ENCODE assay signal across 9 mouse cellular contexts in genomic region chr8:120644663-120645062, GRCm38 (mm10). TPM values are rescaled to one million over a fixed set of nuclear protein-coding genes. Genes with fewer than 3 reads are reported as not detected.
DNase-seq lines count a peak whose midpoint lies in the region; ATAC-seq and TF ChIP-seq lines count a peak whose summit lies in the region.
"Had no signal": no experiment of that assay in that cellular context is flagged by ENCODE, and none has a peak within 500 bp of the region (broad histone marks: within the 10 kb centered on the region; RNA-seq: fewer than 3 reads in every experiment).

No protein-coding gene starts in this region.

- no peak overlapping the region for H3K27ac ChIP-seq in heart, embryonic 12.5 days (ENCODE audit: poor library complexity, severe bottlenecking)
- 0 out of 2 replicates have a peak overlapping the region, but pooled peaks have one; percentile 12 for H3K27ac ChIP-seq in lung, embryonic 15.5 days
- 0 out of 2 replicates have a peak overlapping the region, but pooled peaks have one; percentile 45 for H3K27ac ChIP-seq in stomach, postnatal 0 days (replicated peaks)

- peak; percentile 85 to 87 for DNase-seq in heart, adult 18-20 months
- DNase-seq in adipocyte (ENCODE audit: low spot score), result peak; percentile 88
- peak; percentile 61 to 79 for DNase-seq in cerebellum, postnatal 4 days (ENCODE audit: low spot score in 2 of 2)
- peak; percentile 72 to 77 for DNase-seq in heart, postnatal 36 days
- DNase-seq in stomach, postnatal 0 days (ENCODE audit: low spot score), result no peak

- no peaks in the 10 kb centered on the region for H3K9me3 ChIP-seq in heart, embryonic 12.5 days (replicated peaks)
- no peaks in the 10 kb centered on the region for H3K9me3 ChIP-seq in lung, embryonic 15.5 days
- no peaks in the 10 kb centered on the region for H3K9me3 ChIP-seq in stomach, postnatal 0 days (ENCODE audit: control insufficient read depth, low read length)

- TF ChIP-seq EP300 in stomach, postnatal 0 days (optimal IDR thresholded peaks at IDR 0.05), result no peak

- H3K36me3 ChIP-seq in heart, embryonic 12.5 days, result no peaks in the 10 kb centered on the region
- H3K36me3 ChIP-seq in lung, embryonic 15.5 days, result no peaks in the 10 kb centered on the region
- no peaks in the 10 kb centered on the region for H3K36me3 ChIP-seq in stomach, postnatal 0 days (ENCODE audit: control insufficient read depth, insufficient read depth, low read length)

- H3K4me3 ChIP-seq in heart, embryonic 12.5 days, result no peak overlapping the region
- no peak overlapping the region for H3K4me3 ChIP-seq in lung, embryonic 15.5 days
- H3K4me3 ChIP-seq in stomach, postnatal 0 days (ENCODE audit: low read depth, low read length), result no peak overlapping the region

- no peak for TF ChIP-seq CTCF in stomach, postnatal 0 days (IDR thresholded peaks at IDR 0.05; ENCODE audit: low read depth)

- 72% methylated on average over 7 of the region's 7 CpGs for WGBS in heart, embryonic 12.5 days
- WGBS in lung, embryonic 15.5 days, result 49% methylated on average over 7 of the region's 7 CpGs
- 57% methylated on average over 7 of the region's 7 CpGs for WGBS in stomach, postnatal 0 days

- peaks cover 6% of the 10 kb centered on the region; the same call in 1 of the 2 replicates for H3K4me1 ChIP-seq in heart, embryonic 12.5 days (replicated peaks)
- 0 out of 2 replicates have a peak, but pooled peaks cover 7% of the 10 kb centered on the region for H3K4me1 ChIP-seq in lung, embryonic 15.5 days
- H3K4me1 ChIP-seq in stomach, postnatal 0 days (replicated peaks; ENCODE audit: control insufficient read depth, insufficient read depth), result no peaks in the 10 kb centered on the region

- intact Hi-C loops in heart, postnatal 36 days (cut with DNase I), result no loop called here

- no peak for ATAC-seq in heart, embryonic 12.5 days (ENCODE audit: insufficient number of reproducible peaks, low FRiP score)
- no peak for ATAC-seq in lung, embryonic 15.5 days (ENCODE audit: borderline replicate concordance, extremely low read depth, low FRiP score, low TSS enrichment)
- ATAC-seq in stomach, postnatal 0 days (ENCODE audit: low FRiP score, low TSS enrichment), result peak; percentile 49
- ATAC-seq in granulocyte monocyte progenitor cell, adult 5-6 weeks (replicated peaks; ENCODE audit: poor library complexity, severe bottlenecking), result no peak

- H3K27me3 ChIP-seq in heart, embryonic 12.5 days (replicated peaks), result no peaks in the 10 kb centered on the region
- no peaks in the 10 kb centered on the region for H3K27me3 ChIP-seq in lung, embryonic 15.5 days
- no peaks in the 10 kb centered on the region for H3K27me3 ChIP-seq in stomach, postnatal 0 days (ENCODE audit: control insufficient read depth, insufficient read depth, low read length)
- H3K27me3 ChIP-seq: CH12.LX had no signal

- H3K9ac ChIP-seq in heart, embryonic 12.5 days, result no peak overlapping the region
- no peak overlapping the region for H3K9ac ChIP-seq in lung, embryonic 15.5 days
- H3K9ac ChIP-seq in stomach, postnatal 0 days (ENCODE audit: low read length), result no peak overlapping the region

- no peak overlapping the region for H3K4me2 ChIP-seq in heart, embryonic 12.5 days
- H3K4me2 ChIP-seq in lung, embryonic 15.5 days, result no peak overlapping the region
- no peak overlapping the region for H3K4me2 ChIP-seq in stomach, postnatal 0 days (replicated peaks; ENCODE audit: low read depth)

RNA-seq across cellular contexts. Expression of gene 1190005I06Rik, which starts 2.8 kb away (rescaled TPM):
- total RNA-seq in heart, adult 18-20 months (2021), result 1 to 10 TPM; 5.6 to 6.3 TPM
- polyA plus RNA-seq in heart, embryonic 12.5 days (2016; fragmentation: Nextera tagmentation; extraction: Ambion mirVana), result 3.5 and 6.7 TPM in 2 replicates
- 1 to 10 TPM; 3.1 to 3.4 TPM for total RNA-seq in heart, postnatal 36 days (2021)
- 5.1 and 5.8 TPM in 2 replicates for polyA plus RNA-seq in lung, embryonic 15.5 days (2015; fragmentation: Nextera tagmentation; extraction: Ambion mirVana)
- 12.2 and 14.0 TPM in 2 replicates for polyA plus RNA-seq in stomach, postnatal 0 days (2015; fragmentation: Nextera tagmentation; extraction: Ambion mirVana)
- total RNA-seq in granulocyte monocyte progenitor cell, adult 5-6 weeks (2014; fragmentation: Nextera tagmentation), result not detected in 2 replicates
- 0.60 TPM in 1 of 2 replicates, not detected in the other for total RNA-seq in granulocyte monocyte progenitor cell, adult 5-6 weeks (2017)

RNA-seq across cellular contexts. Expression of gene Gm27021, which starts 23.2 kb away (rescaled TPM):
- not detected for total RNA-seq in heart, adult 18-20 months (2021)
- polyA plus RNA-seq in heart, embryonic 12.5 days (2016; fragmentation: Nextera tagmentation; extraction: Ambion mirVana), result 0.72 TPM in 1 of 2 replicates, not detected in the other
- total RNA-seq in heart, postnatal 36 days (2021), result 1 to 10 TPM in 1 of 2 experiments, not detected in 1; 1.1 TPM
- polyA plus RNA-seq in lung, embryonic 15.5 days (2015; fragmentation: Nextera tagmentation; extraction: Ambion mirVana), result 2.3 TPM in 2 replicates
- polyA plus RNA-seq in stomach, postnatal 0 days (2015; fragmentation: Nextera tagmentation; extraction: Ambion mirVana), result 2.1 and 4.7 TPM in 2 replicates
- not detected in 2 replicates for total RNA-seq in granulocyte monocyte progenitor cell, adult 5-6 weeks (2014; fragmentation: Nextera tagmentation)
- total RNA-seq in granulocyte monocyte progenitor cell, adult 5-6 weeks (2017), result not detected in 2 replicates

RNA-seq across cellular contexts. Expression of gene Cox4i1, which starts 23.4 kb away (rescaled TPM):
- total RNA-seq in heart, adult 18-20 months (2021), result 1,000 to 10,000 TPM; 4,737 to 4,778 TPM
- 1,676 and 1,716 TPM in 2 replicates for polyA plus RNA-seq in heart, embryonic 12.5 days (2016; fragmentation: Nextera tagmentation; extraction: Ambion mirVana)
- 1,000 to 10,000 TPM; 4,631 to 4,708 TPM for total RNA-seq in heart, postnatal 36 days (2021)
- 1,022 and 1,082 TPM in 2 replicates for polyA plus RNA-seq in lung, embryonic 15.5 days (2015; fragmentation: Nextera tagmentation; extraction: Ambion mirVana)
- polyA plus RNA-seq in stomach, postnatal 0 days (2015; fragmentation: Nextera tagmentation; extraction: Ambion mirVana), result 1,419 and 1,437 TPM in 2 replicates
- total RNA-seq in granulocyte monocyte progenitor cell, adult 5-6 weeks (2014; fragmentation: Nextera tagmentation), result 1,083 and 1,131 TPM in 2 replicates
- 462 and 506 TPM in 2 replicates for total RNA-seq in granulocyte monocyte progenitor cell, adult 5-6 weeks (2017)

RNA-seq across cellular contexts. Expression of gene Emc8, which starts 23.7 kb away (rescaled TPM):
- 10 to 100 TPM; 42.7 to 46.4 TPM for total RNA-seq in heart, adult 18-20 months (2021)
- polyA plus RNA-seq in heart, embryonic 12.5 days (2016; fragmentation: Nextera tagmentation; extraction: Ambion mirVana), result 168 and 183 TPM in 2 replicates
- 10 to 100 TPM; 40.2 to 46.2 TPM for total RNA-seq in heart, postnatal 36 days (2021)
- 264 and 278 TPM in 2 replicates for polyA plus RNA-seq in lung, embryonic 15.5 days (2015; fragmentation: Nextera tagmentation; extraction: Ambion mirVana)
- 149 and 162 TPM in 2 replicates for polyA plus RNA-seq in stomach, postnatal 0 days (2015; fragmentation: Nextera tagmentation; extraction: Ambion mirVana)
- total RNA-seq in granulocyte monocyte progenitor cell, adult 5-6 weeks (2014; fragmentation: Nextera tagmentation), result 34.9 and 56.5 TPM in 2 replicates
- 36.5 and 61.2 TPM in 2 replicates for total RNA-seq in granulocyte monocyte progenitor cell, adult 5-6 weeks (2017)

RNA-seq across cellular contexts. Expression of gene Gins2, which starts 55.6 kb away (rescaled TPM):
- total RNA-seq in heart, adult 18-20 months (2021), result 1 to 10 TPM in 1 of 2 experiments, under 1 TPM in 1; 0.98 to 1.8 TPM
- polyA plus RNA-seq in heart, embryonic 12.5 days (2016; fragmentation: Nextera tagmentation; extraction: Ambion mirVana), result 63.4 and 66.8 TPM in 2 replicates
- total RNA-seq in heart, postnatal 36 days (2021), result 1 to 10 TPM in 1 of 2 experiments, under 1 TPM in 1; 0.86 to 1.7 TPM
- polyA plus RNA-seq in lung, embryonic 15.5 days (2015; fragmentation: Nextera tagmentation; extraction: Ambion mirVana), result 117 and 124 TPM in 2 replicates
- polyA plus RNA-seq in stomach, postnatal 0 days (2015; fragmentation: Nextera tagmentation; extraction: Ambion mirVana), result 31.0 and 35.5 TPM in 2 replicates
- 54.6 and 81.8 TPM in 2 replicates for total RNA-seq in granulocyte monocyte progenitor cell, adult 5-6 weeks (2014; fragmentation: Nextera tagmentation)
- total RNA-seq in granulocyte monocyte progenitor cell, adult 5-6 weeks (2017), result 42.4 and 47.6 TPM in 2 replicates

Comparison
In these comparisons a context has a peak if more than half of its experiments do, and no peak if none do; other contexts are left out.
1. RNA of gene Cox4i1, which starts 23.4 kb away (total RNA-seq): 4,737 to 4,778 TPM in heart, adult 18-20 months and 4,631 to 4,708 TPM in heart, postnatal 36 days; 462 to 1,131 TPM in granulocyte monocyte progenitor cell, adult 5-6 weeks; every median in the first group is over 4 times any median in the second.